Mouse (Mus musculus) embryonic fibroblast, embryonic 13.5 days (primary cell): Measurements from ENCODE around the gene AC134908.4.

ENCODE experiments used
- CTCF ChIP-seq: IDR thresholded peaks from 2 replicates; pipeline ENCODE4 v1.5.1; 2011; ENCODE audit warnings: mild to moderate bottlenecking, control low read depth, low read length, moderate library complexity, borderline replicate concordance; ENCODE audit not compliant: insufficient read depth
- POLR2A ChIP-seq: IDR thresholded peaks from 2 replicates; pipeline ENCODE4 v1.6.1; 2011; ENCODE audit warnings: low read depth, mild to moderate bottlenecking, control low read depth, low read length, moderate library complexity

DNA sequence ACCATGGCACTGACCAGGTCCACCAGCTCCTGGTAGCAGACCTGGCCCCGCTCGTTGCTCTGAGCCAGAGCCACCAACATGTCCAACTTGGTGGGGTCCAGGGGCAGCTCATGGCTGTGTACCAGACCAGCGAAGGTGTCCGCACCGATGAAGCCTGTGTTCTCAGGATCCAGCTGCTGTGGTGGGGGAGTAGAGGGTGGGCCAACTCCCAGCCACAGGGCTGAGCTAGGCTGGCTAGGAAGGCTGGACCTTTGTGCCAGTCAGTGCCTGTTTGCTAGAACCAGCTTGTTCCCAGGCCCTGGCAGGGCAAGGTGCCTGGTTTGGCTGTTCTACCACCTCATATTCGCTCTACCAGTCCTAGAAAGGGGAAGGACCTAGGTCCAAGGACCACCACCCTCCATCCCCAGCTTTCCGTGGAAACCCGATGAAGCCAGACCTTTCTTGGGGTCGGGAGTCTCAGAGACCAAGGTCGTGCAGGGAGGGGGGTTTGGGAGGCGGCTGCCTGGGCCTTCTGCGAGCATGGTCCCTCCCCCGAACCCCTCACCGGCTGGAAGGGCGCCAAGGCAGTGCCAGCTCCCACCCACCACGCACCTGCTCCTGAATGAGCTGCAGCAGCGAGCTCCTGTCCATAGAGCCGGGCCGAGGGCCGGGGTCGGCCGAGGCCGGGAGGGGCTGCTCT is 41.1 kb upstream of the AC134908.4 start:
- TF ChIP-seq CTCF (no peak), POLR2A (no peak; the same call in 1 of the 2 replicates)
